Mouse (Mus musculus): ENCODE measurements at regions not wholly inside any gene's neighbourhood (a gene's known extent, or its start where the extent isn't known, plus 50 kb on each side); places are given as distances from the start of the nearest gene placed in this dataset.

- peak; percentile 11 for DNase-seq
Observed at GRCm38 (mm10) chrX:21293666-21294065, 118.2 kb upstream of the Gm21876 start.

- no peak for DNase-seq
Observed at GRCm38 (mm10) chrX:21295460-21295859, 120.0 kb upstream of the Gm21876 start.

GRCm38 (mm10) chrX:21297349-21297748 lies 121.9 kb upstream of the Gm21876 start:
- no peak for DNase-seq

- no peak for DNase-seq
Observed at GRCm38 (mm10) chrX:21334499-21335032, 149.8 kb upstream of the Agtr2 start.

- no peak for DNase-seq
Observed at GRCm38 (mm10) chrX:21344397-21344796, 139.9 kb upstream of the Agtr2 start.

- DNase-seq = no peak
Observed at GRCm38 (mm10) chrX:21350503-21350902, 133.8 kb upstream of the Agtr2 start.

GRCm38 (mm10) chrX:21352350-21352749 lies 132.0 kb upstream of the Agtr2 start:
- no peak for DNase-seq

- DNase-seq = peak; percentile 45
Observed at GRCm38 (mm10) chrX:21360771-21361667, 123.3 kb upstream of the Agtr2 start.

- no peak for DNase-seq
Observed at GRCm38 (mm10) chrX:21385221-21385620, 99.1 kb upstream of the Agtr2 start.

- no peak for DNase-seq
Observed at GRCm38 (mm10) chrX:21389992-21390391, 94.4 kb upstream of the Agtr2 start.

- DNase-seq = no peak
Observed at GRCm38 (mm10) chrX:21393212-21393611, 91.1 kb upstream of the Agtr2 start.

GRCm38 (mm10) chrX:21424797-21425196 lies 59.5 kb upstream of the Agtr2 start:
- DNase-seq = no peak

GRCm38 (mm10) chrX:21428081-21428480 lies 56.3 kb upstream of the Agtr2 start:
- no peak for DNase-seq

- no peak for DNase-seq
Observed at GRCm38 (mm10) chrX:21433501-21433900, 50.8 kb upstream of the Agtr2 start.
